Mouse (Mus musculus) forebrain, embryonic 11.5 days (tissue): Measurements from ENCODE around the gene Atg7. TPM values are rescaled to one million over a fixed set of nuclear protein-coding genes. Genes with fewer than 3 reads are reported as not detected.

Source experiments
- ATAC-seq: fragments of 200-750 bp; cut with Nextera tagmentation; replicated peaks from 2 replicates; pipeline ENCODE4 v1.8.0; 2017; ENCODE audit warnings: moderate TSS enrichment; ENCODE audit not compliant: low FRiP score
- DNase-seq: peaks from one replicate; pipeline ENCODE4 v3.0.0-alpha.2; 2017; ENCODE audit warnings: low spot score
- H3K27ac ChIP-seq: fragments of 300-500 bp; sonication (generic); 2 replicates; pipeline ENCODE4 v1.5.1; 2014; ENCODE audit warnings: low read depth, low read length
- H3K27me3 ChIP-seq: fragments of 300-500 bp; sonication (generic); 2 replicates; pipeline ENCODE4 v1.6.1; 2014; ENCODE audit warnings: mild to moderate bottlenecking, low read length, mixed read lengths; ENCODE audit not compliant: control insufficient read depth, insufficient read depth
- H3K36me3 ChIP-seq: fragments of 300-500 bp; sonication (generic); 2 replicates; pipeline ENCODE4 v1.6.1; 2014; ENCODE audit warnings: mild to moderate bottlenecking, low read length, moderate library complexity, mixed read lengths; ENCODE audit not compliant: control insufficient read depth, insufficient read depth
- H3K4me1 ChIP-seq: fragments of 300-500 bp; sonication (generic); replicated peaks from 2 replicates; pipeline ENCODE4 v1.6.1; 2014; ENCODE audit warnings: low read length, mixed read lengths; ENCODE audit not compliant: control insufficient read depth, insufficient read depth
- H3K4me2 ChIP-seq: fragments of 300-500 bp; sonication (generic); 2 replicates; pipeline ENCODE4 v1.6.1; 2014; ENCODE audit warnings: low read depth, mild to moderate bottlenecking, low read length, moderate library complexity, mixed read lengths; ENCODE audit not compliant: severe bottlenecking
- H3K4me3 ChIP-seq: fragments of 300-500 bp; sonication (generic); 2 replicates; pipeline ENCODE4 v1.5.1; 2014; ENCODE audit warnings: low read depth, low read length
- H3K9ac ChIP-seq: fragments of 300-500 bp; sonication (generic); 2 replicates; pipeline ENCODE4 v1.6.1; 2014; ENCODE audit warnings: low read length
- H3K9me3 ChIP-seq: fragments of 300-500 bp; sonication (generic); 2 replicates; pipeline ENCODE4 v1.6.1; 2016; ENCODE audit warnings: low read length, mixed read lengths; ENCODE audit not compliant: control insufficient read depth
- WGBS: fragments of 180-500 bp; shearing (Covaris S2); extraction: QIAGEN DNeasy Blood & Tissue Kit; methylation state at CpG from one replicate; pipeline ENCODE4 v1.1.7; 2014; 5-methylcytosine and 5-hydroxymethylcytosine counted together
- polyA plus RNA-seq: library from polyadenylated mRNA; unstranded; fragments of >200 nt; fragmentation: Nextera tagmentation; extraction: Ambion mirVana; gene quantifications from 2 replicates; pipeline ENCODE4 v1.2.1, GENCODE M21; 2014

Atg7 gene
- polyA plus RNA-seq, 1 experiment from 2014 or later: 20.3 TPM

DNA sequence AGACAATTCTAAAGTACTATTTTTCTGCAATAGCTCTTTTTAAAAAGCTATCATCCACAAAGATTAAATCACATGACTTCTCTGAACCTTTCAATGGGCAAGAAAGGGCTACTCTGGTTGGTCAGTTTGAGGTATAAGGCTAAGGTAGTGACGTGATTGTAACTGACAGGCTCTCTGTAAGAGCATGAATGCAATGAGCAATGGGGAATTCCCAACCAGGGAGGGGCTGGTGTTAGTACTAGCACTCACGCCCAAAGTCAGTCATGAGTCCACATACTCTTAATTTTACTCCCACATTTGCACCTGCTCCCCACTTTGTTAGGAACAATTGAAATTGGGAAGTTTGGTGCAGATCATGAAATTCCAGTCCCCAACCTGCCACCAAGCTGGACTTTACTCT lies 147.2 kb downstream of the Atg7 start:
- Histone ChIP-seq H3K27ac (no peak overlapping the region), H3K4me2 (no peak overlapping the region), H3K4me3 (no peak overlapping the region), H3K27me3 (no peaks in the 10 kb centered on the region), H3K9me3 (no peaks in the 10 kb centered on the region), H3K9ac (no peak overlapping the region), H3K4me1 (no peaks in the 10 kb centered on the region), H3K36me3 (no peaks in the 10 kb centered on the region)
- ATAC-seq (no peak), DNase-seq (no peak)
- WGBS: 74% methylated on average over 2 of the region's 2 CpGs

DNA sequence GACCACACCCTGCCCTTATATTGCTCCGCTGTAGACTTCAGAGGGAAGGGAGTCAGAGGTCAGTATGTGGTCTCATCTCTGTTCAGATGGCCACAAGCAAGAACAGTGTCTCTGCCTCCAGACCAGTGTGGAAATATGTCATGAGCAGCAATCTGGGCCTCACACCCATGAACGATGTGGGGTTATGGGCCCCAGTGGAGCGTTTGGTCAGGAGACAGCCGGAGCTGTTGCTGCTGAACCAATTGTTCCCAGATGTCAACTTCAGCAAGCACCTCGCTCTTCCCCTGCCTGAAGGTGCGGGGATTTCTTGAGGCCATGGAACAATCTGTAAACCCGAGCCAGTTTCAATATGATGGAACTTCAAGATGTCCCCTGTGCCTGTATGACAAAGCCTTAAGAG lies 148.0 kb downstream of the Atg7 start:
- no peaks in the 10 kb centered on the region for H3K27me3 ChIP-seq
- no peaks in the 10 kb centered on the region for H3K4me1 ChIP-seq
- H3K27ac ChIP-seq: no peak overlapping the region
- DNase-seq (no peak), ATAC-seq (no peak)
- no peak overlapping the region for H3K9ac ChIP-seq
- 78% methylated on average over 7 of the region's 7 CpGs for WGBS
- no peak overlapping the region for H3K4me3 ChIP-seq
- H3K9me3 ChIP-seq: no peaks in the 10 kb centered on the region
- H3K36me3 ChIP-seq: no peaks in the 10 kb centered on the region
- no peak overlapping the region for H3K4me2 ChIP-seq

DNA sequence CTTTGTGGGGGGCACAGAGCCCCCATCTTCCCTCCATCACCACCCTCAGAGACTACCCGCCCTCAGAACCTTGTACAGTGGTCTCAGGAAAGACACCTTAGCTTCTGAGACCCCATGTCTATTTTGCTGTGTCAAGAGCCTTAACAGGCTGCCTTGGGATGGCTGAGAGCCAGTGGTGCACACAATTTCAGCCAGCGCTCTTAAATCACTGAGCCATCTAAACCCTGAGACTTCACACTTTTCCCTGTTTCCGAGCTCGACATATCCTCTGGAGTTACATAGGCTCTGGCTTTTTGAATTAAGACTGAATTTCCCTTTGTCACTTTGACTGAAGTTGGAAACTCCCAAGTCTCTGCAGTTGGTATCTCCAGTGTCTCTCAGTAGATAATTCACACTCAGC lies 148.9 kb downstream of the Atg7 start:
- H3K9ac ChIP-seq: no peak overlapping the region
- H3K4me3 ChIP-seq: no peak overlapping the region
- 89% methylated on average over 4 of the region's 4 CpGs for WGBS
- no peaks in the 10 kb centered on the region for H3K9me3 ChIP-seq
- H3K4me1 ChIP-seq: no peaks in the 10 kb centered on the region
- DNase-seq (no peak), ATAC-seq (no peak)
- H3K27me3 ChIP-seq: no peaks in the 10 kb centered on the region
- no peak overlapping the region for H3K4me2 ChIP-seq
- no peak overlapping the region for H3K27ac ChIP-seq
- H3K36me3 ChIP-seq: no peaks in the 10 kb centered on the region

DNA sequence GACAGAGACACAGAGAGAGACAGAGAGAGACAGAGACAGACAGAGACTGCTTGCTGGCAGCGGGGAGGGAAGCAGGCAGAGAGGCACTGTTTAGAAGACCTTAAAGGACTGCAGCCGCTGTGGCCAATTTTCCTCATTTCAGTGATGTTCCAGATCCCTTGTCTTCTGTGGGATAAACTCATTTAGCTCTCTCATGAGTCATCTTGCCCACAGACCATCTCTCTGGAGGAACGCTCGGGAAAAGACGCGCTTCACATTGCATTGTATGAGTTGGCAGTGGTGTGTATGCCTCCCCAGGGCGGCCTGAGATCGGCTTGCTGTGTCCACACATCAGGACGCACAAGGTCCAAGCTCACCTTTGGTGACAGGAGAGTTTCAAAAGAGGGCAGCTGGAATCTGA lies 151.8 kb downstream of the Atg7 start:
- H3K9me3 ChIP-seq: no peaks in the 10 kb centered on the region
- no peaks in the 10 kb centered on the region for H3K36me3 ChIP-seq
- no peaks in the 10 kb centered on the region for H3K27me3 ChIP-seq
- ATAC-seq: no peak
- WGBS: 95% methylated on average over 9 of the region's 9 CpGs
- no peak overlapping the region for H3K4me2 ChIP-seq
- H3K4me3 ChIP-seq: no peak overlapping the region
- H3K4me1 ChIP-seq: no peaks in the 10 kb centered on the region
- no peak overlapping the region for H3K27ac ChIP-seq
- no peak for DNase-seq
- H3K9ac ChIP-seq: no peak overlapping the region

DNA sequence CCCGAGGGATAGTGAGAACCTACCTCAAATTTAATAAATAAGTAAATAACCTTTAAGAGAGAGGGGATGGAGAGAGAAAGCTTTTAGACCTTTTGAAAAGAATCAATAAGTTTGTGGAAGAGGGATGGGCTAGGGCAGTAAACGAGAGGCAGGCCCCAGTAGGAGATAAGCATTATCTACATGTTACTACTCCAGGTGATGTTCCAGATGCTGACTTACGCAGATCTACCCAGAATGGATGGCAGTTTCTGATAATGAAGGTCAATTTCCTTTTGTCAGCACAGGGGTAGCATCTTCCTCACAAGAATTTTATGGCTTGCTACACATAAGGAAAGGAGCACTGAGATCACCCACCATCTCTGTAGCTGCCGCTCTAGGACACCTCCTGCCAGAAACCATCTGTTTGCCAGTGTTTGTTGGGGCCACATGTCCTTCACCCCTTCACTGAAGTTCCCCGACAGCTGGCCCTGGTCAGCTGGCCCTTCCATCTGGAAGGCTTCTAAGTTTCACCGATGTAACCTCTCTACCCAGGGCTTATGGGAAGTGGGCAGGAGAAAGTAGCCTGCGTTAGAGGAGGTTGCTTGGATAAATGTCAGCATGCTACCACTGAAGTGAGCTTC lies 152.9 kb downstream of the Atg7 start:
- no peaks in the 10 kb centered on the region for H3K9me3 ChIP-seq
- ATAC-seq (no peak), DNase-seq (no peak)
- H3K27me3 ChIP-seq: no peaks in the 10 kb centered on the region
- H3K4me3 ChIP-seq: no peak overlapping the region
- H3K36me3 ChIP-seq: no peaks in the 10 kb centered on the region
- H3K27ac ChIP-seq: no peak overlapping the region
- no peak overlapping the region for H3K9ac ChIP-seq
- 90% methylated on average over 7 of the region's 7 CpGs for WGBS
- H3K4me2 ChIP-seq: no peak overlapping the region
- H3K4me1 ChIP-seq: no peaks in the 10 kb centered on the region

DNA sequence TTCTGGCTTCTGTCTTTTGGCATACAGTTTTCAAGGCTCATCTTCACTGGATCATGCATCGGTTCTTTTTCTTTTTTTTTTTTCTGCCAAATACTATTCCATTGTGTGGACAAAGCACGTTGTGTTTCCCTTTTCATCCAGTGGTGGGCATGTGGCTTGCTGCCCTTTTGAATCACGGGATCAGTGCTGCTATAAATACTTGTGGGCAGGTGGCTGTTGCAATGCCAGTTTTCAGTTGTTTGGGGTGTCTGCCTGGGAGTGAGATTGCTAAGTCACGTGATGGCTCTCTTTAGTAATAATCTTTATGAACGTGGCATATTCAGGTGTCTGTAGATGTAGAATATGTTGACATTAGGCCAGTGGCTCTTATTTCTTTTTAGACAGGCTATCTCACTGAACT lies 155.0 kb downstream of the Atg7 start:
- H3K9me3 ChIP-seq: no peaks in the 10 kb centered on the region
- no peak overlapping the region for H3K9ac ChIP-seq
- no peaks in the 10 kb centered on the region for H3K27me3 ChIP-seq
- H3K4me2 ChIP-seq: no peak overlapping the region
- no peaks in the 10 kb centered on the region for H3K4me1 ChIP-seq
- H3K4me3 ChIP-seq: no peak overlapping the region
- no peak overlapping the region for H3K27ac ChIP-seq
- 81% methylated on average over 5 of the region's 5 CpGs for WGBS
- ATAC-seq (no peak), DNase-seq (no peak)
- H3K36me3 ChIP-seq: no peaks in the 10 kb centered on the region

DNA sequence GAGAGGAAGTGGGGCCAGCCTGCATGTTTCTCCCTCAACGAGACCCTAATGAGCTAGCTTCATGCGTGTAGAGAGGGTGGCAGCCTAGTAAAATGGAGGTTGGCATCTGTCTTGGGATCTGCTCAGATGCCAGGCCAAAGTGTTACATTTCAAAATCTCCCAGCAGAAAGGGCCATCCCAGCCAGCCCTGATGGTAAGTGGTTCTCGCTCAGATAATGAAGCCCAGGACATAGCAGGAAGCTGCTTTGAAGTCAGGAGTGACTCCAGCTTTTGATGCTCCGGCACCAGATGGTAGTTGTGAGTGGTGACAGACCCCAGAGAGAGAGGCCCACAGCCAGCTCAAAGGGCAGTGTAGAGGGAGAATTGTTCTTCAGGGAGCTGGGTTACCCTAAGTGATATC lies 155.8 kb downstream of the Atg7 start:
- no peaks in the 10 kb centered on the region for H3K27me3 ChIP-seq
- no peak overlapping the region for H3K27ac ChIP-seq
- no peak overlapping the region for H3K9ac ChIP-seq

DNA sequence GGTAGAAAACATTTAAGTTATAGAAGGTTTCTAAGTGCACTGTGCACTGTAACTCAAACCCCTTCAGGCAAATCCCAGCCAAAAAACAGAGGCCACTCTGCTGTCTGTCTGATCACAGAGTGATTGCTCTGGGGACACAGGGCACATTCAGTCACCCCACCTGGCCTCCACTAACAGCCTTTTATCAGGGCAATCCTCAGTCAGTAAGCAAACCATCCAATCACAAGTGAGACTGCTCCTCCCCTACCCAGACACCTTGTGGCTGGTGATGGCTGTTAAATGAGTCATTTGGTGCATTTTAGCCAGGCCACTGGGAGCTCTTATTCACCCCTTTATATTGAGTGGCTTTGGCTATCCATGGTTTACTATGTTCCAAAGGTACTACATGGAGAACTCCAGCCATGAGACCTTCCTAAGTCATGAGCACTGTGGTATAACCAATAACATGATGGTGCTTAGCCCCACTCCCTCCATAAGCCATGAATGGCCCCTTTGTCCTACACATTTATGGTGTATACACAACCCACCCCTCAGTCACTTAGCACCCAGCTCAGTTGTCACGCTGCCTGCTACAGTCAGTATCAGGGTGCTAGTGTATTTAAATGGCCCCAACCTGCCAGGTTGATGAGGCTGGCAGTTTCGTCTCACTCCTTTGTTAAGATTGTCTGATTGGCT lies 157.5 kb downstream of the Atg7 start:
- no peak overlapping the region for H3K27ac ChIP-seq
- no peaks in the 10 kb centered on the region for H3K27me3 ChIP-seq
- DNase-seq: no peak
- no peak overlapping the region for H3K9ac ChIP-seq
- H3K4me3 ChIP-seq: no peak overlapping the region
- H3K36me3 ChIP-seq: no peaks in the 10 kb centered on the region
- H3K4me1 ChIP-seq: peaks cover 5% of the 10 kb centered on the region; the same call in 1 of the 2 replicates
- no peak overlapping the region for H3K4me2 ChIP-seq
- WGBS: 62% methylated on average over 2 of the region's 2 CpGs
- no peaks in the 10 kb centered on the region for H3K9me3 ChIP-seq
- ATAC-seq: no peak

More for the DNA sequence above, 155.8 kb downstream of the Atg7 start:
- WGBS: 80% methylated on average over 4 of the region's 4 CpGs
- no peak overlapping the region for H3K4me2 ChIP-seq
- H3K4me1 ChIP-seq: peaks cover under 1% of the 10 kb centered on the region; the same call in 1 of the 2 replicates
- H3K4me3 ChIP-seq: no peak overlapping the region
- ATAC-seq: no peak
- H3K36me3 ChIP-seq: no peaks in the 10 kb centered on the region
- DNase-seq: no peak
- H3K9me3 ChIP-seq: no peaks in the 10 kb centered on the region
